Mouse (Mus musculus): Measurements from ENCODE around the gene Dhx16.

DNA sequence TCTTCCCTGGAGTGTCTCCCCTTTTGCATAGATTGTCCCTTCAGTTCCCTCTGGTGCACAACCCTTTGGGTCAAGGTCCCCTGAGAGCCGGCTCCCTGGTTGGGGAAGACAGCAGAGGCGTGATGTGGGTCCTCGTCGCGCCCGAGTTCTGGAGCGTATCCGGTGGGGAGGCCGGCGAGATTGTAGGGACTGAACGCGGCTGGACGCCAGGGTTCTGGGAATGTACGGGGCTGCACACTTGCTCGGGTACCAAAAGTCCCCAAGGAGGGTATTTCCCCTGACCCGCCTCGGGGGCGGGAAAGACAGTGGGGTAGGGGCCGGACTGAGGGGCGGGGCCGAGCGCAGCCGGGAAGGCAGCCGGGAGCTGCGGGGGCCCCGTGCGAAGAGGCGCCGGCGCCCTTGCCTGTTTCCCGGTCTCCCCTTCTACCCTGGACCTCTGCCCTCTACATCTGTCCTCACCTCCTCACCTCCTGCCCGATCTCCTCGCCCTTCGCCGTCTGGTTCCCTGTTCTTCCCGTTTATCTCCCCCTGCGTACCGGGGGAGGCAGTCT lies 13.3 kb upstream of the Dhx16 start:
- TF ChIP-seq CTCF (conservative IDR thresholded peaks at IDR 0.05; ENCODE audit: insufficient read depth, insufficient read length, low read depth, low read length) (no peak), POLR2A (IDR thresholded peaks at IDR 0.05; ENCODE audit: low read depth, low read length) (no peak)
